Mouse (Mus musculus): ENCODE measurements at regions not wholly inside any gene's neighbourhood (a gene's known extent, or its start where the extent isn't known, plus 50 kb on each side); places are given as distances from the start of the nearest gene placed in this dataset.
"Not testable (repeated sequence)": the region's sequence is repeated elsewhere in the genome, so short reads cannot be mapped to it uniquely, and the experiment has no call there.

DNA sequence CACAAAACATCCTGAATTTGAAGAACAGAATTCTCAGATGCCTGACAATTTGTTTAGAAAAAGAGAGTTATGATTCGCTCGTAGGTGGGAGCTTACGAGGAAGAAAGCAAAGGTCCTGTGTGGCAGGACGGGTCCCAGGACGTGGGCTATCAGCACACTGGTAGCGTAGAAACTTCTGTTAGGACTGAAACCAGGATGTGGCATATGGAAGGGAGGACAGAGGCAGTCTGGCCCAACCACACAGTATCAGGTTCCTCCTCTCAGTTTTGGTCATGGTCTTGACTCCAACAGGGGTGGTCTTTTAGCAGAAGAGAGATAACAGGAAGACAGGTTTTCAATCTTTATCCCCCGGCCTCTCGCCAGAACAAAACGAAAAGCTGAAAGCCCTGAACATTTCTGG, 130.1 kb downstream of the Gxylt1 start:
- WGBS, result 81% methylated on average over 9 of the region's 9 CpGs
- no peak overlapping the region for H3K4me2 ChIP-seq (ENCODE audit: low read depth, low read length)

DNA sequence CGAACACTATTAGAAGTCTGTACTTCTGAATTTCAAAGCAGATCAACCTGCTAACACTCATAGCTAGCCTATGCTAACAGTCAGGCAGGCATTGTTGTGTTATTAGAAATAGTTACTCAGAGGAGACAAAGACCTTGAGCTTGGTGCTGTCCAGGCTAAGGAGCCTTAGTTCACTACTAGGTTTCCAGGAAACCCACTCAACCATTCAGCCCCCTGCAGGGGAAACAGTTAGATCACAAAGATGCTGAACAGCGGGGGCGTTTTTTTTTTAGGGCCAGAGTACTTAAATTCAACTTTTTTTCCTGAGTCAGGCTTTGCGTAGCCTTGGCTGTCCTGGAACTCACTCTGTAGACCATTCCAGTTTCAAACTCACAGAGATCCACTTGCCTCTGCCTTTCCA, 130.7 kb downstream of the Gxylt1 start:
- no peak overlapping the region for H3K9ac ChIP-seq (replicated peaks; ENCODE audit: low read length)
- DNase-seq (ENCODE audit: low spot score) (no peak), ATAC-seq (replicated peaks; ENCODE audit: insufficient number of reproducible peaks, low FRiP score, low TSS enrichment, low read depth) (no peak)
- H3K36me3 ChIP-seq (replicated peaks; ENCODE audit: control insufficient read depth, insufficient read depth, low read depth, low read length), result no peaks in the 10 kb centered on the region
- H3K4me2 ChIP-seq (ENCODE audit: low read depth, low read length), result no peak overlapping the region
- no peak overlapping the region for H3K4me3 ChIP-seq (ENCODE audit: low read depth, low read length)
- H3K27ac ChIP-seq (replicated peaks; ENCODE audit: low read depth, low read length), result no peak overlapping the region
- WGBS, result 81% methylated on average over 4 of the region's 4 CpGs
- no peaks in the 10 kb centered on the region for H3K27me3 ChIP-seq (ENCODE audit: control insufficient read depth, insufficient read depth, low read length)
- H3K9me3 ChIP-seq (replicated peaks; ENCODE audit: control insufficient read depth, low read length), result no peaks in the 10 kb centered on the region
- no peaks in the 10 kb centered on the region for H3K4me1 ChIP-seq (ENCODE audit: control insufficient read depth, insufficient read depth, low read length)

More for the DNA sequence above, 130.1 kb downstream of the Gxylt1 start:
- Histone ChIP-seq H3K4me3 (ENCODE audit: low read depth, low read length) (no peak overlapping the region), H3K27ac (replicated peaks; ENCODE audit: low read depth, low read length) (no peak overlapping the region), H3K36me3 (replicated peaks; ENCODE audit: control insufficient read depth, insufficient read depth, low read depth, low read length) (no peaks in the 10 kb centered on the region), H3K9ac (replicated peaks; ENCODE audit: low read length) (no peak overlapping the region), H3K4me1 (ENCODE audit: control insufficient read depth, insufficient read depth, low read length) (no peaks in the 10 kb centered on the region), H3K9me3 (replicated peaks; ENCODE audit: control insufficient read depth, low read length) (no peaks in the 10 kb centered on the region), H3K27me3 (ENCODE audit: control insufficient read depth, insufficient read depth, low read length) (no peaks in the 10 kb centered on the region)
- ATAC-seq (replicated peaks; ENCODE audit: insufficient number of reproducible peaks, low FRiP score, low TSS enrichment, low read depth) (no peak), DNase-seq (ENCODE audit: low spot score) (no peak)

DNA sequence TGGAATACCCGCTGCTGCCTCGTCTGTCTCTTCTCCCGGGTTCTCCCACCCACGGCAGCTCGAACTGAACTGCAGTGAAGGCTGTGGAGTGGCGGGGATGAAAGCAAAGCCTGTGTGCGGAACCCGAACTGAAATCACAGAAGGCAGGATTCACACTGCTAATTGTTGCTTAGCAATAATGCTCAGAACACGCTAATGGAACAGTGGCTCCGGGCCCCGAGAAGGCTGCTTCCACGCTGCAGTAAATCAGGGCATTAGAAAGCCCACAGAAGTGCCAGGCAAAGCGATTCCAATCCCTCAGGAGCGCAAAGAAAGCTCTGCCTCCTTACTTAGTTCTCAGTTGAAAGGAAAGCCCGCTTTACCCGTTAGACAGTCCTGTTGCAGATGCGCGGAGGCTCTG, 141.6 kb downstream of the Gxylt1 start:
- Histone ChIP-seq H3K27me3 (ENCODE audit: control insufficient read depth, insufficient read depth, low read length) (no peaks in the 10 kb centered on the region), H3K4me2 (ENCODE audit: low read depth, low read length) (no peak overlapping the region), H3K9me3 (replicated peaks; ENCODE audit: control insufficient read depth, low read length) (no peaks in the 10 kb centered on the region), H3K4me1 (ENCODE audit: control insufficient read depth, insufficient read depth, low read length) (no peaks in the 10 kb centered on the region), H3K36me3 (replicated peaks; ENCODE audit: control insufficient read depth, insufficient read depth, low read depth, low read length) (no peaks in the 10 kb centered on the region), H3K9ac (replicated peaks; ENCODE audit: low read length) (no peak overlapping the region), H3K4me3 (ENCODE audit: low read depth, low read length) (no peak overlapping the region), H3K27ac (replicated peaks; ENCODE audit: low read depth, low read length) (no peak overlapping the region)
- WGBS, result 80% methylated on average over 18 of the region's 18 CpGs
- DNase-seq (ENCODE audit: low spot score) (no peak), ATAC-seq (replicated peaks; ENCODE audit: insufficient number of reproducible peaks, low FRiP score, low TSS enrichment, low read depth) (no peak)

DNA sequence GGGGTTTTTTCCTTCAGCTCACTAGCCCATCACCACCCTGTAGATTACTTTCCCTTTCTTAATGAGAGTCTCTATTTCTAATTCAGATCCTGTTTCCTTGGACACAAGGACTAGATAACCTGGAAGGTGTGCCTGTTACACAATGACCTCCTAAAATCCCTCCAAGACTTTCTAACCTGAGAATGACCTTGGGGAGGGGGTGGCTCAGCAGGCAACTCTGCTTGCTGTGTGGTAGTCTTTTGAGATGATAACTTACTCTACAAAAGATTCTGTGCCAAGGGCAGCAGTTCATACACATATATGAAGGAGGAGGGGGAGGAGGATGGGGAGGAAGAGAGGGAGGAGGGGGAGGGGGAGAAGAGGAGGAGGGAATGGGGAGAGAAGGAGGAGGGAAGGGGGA, 143.9 kb downstream of the Gxylt1 start:
- Histone ChIP-seq H3K4me3 (ENCODE audit: low read depth, low read length) (no peak overlapping the region), H3K27ac (replicated peaks; ENCODE audit: low read depth, low read length) (no peak overlapping the region), H3K9me3 (replicated peaks; ENCODE audit: control insufficient read depth, low read length) (no peaks in the 10 kb centered on the region), H3K9ac (replicated peaks; ENCODE audit: low read length) (no peak overlapping the region), H3K4me1 (ENCODE audit: control insufficient read depth, insufficient read depth, low read length) (no peaks in the 10 kb centered on the region), H3K4me2 (ENCODE audit: low read depth, low read length) (no peak overlapping the region), H3K27me3 (ENCODE audit: control insufficient read depth, insufficient read depth, low read length) (no peaks in the 10 kb centered on the region), H3K36me3 (replicated peaks; ENCODE audit: control insufficient read depth, insufficient read depth, low read depth, low read length) (no peaks in the 10 kb centered on the region)
- DNase-seq (ENCODE audit: low spot score) (no peak), ATAC-seq (replicated peaks; ENCODE audit: insufficient number of reproducible peaks, low FRiP score, low TSS enrichment, low read depth) (no peak)

DNA sequence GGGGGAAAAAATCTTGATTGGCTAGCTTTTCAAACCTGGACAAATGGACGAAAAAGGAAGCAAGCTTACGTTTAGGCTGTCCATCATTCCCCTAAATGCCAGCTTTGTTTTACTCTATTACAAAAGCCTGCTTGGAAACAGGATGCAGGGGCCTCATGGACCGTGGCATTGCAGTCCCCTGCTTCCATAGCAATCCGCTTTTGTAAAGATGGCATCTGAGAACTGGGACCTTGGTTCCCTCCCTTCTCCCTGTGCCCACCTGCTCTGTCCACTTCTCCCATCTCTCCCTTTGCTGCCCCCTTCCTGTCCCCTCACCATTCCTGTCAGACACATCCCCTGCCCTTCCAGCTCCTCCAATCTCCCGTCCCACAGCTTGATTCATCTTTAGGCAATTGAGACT, 149.7 kb downstream of the Gxylt1 start:
- Histone ChIP-seq H3K9me3 (replicated peaks; ENCODE audit: control insufficient read depth, low read length) (no peaks in the 10 kb centered on the region), H3K27me3 (ENCODE audit: control insufficient read depth, insufficient read depth, low read length) (no peaks in the 10 kb centered on the region), H3K4me2 (ENCODE audit: low read depth, low read length) (no peak overlapping the region), H3K36me3 (replicated peaks; ENCODE audit: control insufficient read depth, insufficient read depth, low read depth, low read length) (no peaks in the 10 kb centered on the region), H3K9ac (replicated peaks; ENCODE audit: low read length) (no peak overlapping the region), H3K27ac (replicated peaks; ENCODE audit: low read depth, low read length) (no peak overlapping the region), H3K4me1 (ENCODE audit: control insufficient read depth, insufficient read depth, low read length) (no peaks in the 10 kb centered on the region), H3K4me3 (ENCODE audit: low read depth, low read length) (no peak overlapping the region)
- DNase-seq (ENCODE audit: low spot score) (no peak), ATAC-seq (replicated peaks; ENCODE audit: insufficient number of reproducible peaks, low FRiP score, low TSS enrichment, low read depth) (no peak)
- WGBS, result 40% methylated on average over 5 of the region's 5 CpGs

DNA sequence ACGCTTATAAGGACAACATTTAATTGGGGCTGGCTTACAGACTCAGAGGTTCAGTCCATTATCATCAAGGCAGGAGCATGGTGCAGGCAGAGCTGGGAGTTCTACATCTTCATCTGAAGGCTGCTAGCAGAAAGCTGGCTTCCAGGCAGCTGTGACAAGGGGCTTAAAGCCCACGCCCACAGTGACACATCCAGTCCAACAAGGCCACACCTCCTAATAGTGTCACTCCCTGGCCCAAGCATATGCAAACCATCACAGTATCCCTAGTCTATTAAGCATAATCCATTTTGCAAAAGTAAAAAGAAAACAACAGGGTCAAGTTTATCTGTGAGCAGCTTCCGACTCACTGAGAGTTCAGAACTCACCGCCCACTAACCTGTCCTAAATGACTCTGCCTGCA, 153.8 kb downstream of the Gxylt1 start:
- Histone ChIP-seq H3K9me3 (replicated peaks; ENCODE audit: control insufficient read depth, low read length) (no peaks in the 10 kb centered on the region), H3K27me3 (ENCODE audit: control insufficient read depth, insufficient read depth, low read length) (no peaks in the 10 kb centered on the region), H3K36me3 (replicated peaks; ENCODE audit: control insufficient read depth, insufficient read depth, low read depth, low read length) (no peaks in the 10 kb centered on the region), H3K9ac (replicated peaks; ENCODE audit: low read length) (no peak overlapping the region), H3K4me3 (ENCODE audit: low read depth, low read length) (no peak overlapping the region), H3K4me2 (ENCODE audit: low read depth, low read length) (no peak overlapping the region), H3K4me1 (ENCODE audit: control insufficient read depth, insufficient read depth, low read length) (no peaks in the 10 kb centered on the region), H3K27ac (replicated peaks; ENCODE audit: low read depth, low read length) (no peak overlapping the region)
- ATAC-seq (replicated peaks; ENCODE audit: insufficient number of reproducible peaks, low FRiP score, low TSS enrichment, low read depth) (no peak), DNase-seq (ENCODE audit: low spot score) (no peak)
- 89% methylated on average over 4 of the region's 4 CpGs for WGBS

DNA sequence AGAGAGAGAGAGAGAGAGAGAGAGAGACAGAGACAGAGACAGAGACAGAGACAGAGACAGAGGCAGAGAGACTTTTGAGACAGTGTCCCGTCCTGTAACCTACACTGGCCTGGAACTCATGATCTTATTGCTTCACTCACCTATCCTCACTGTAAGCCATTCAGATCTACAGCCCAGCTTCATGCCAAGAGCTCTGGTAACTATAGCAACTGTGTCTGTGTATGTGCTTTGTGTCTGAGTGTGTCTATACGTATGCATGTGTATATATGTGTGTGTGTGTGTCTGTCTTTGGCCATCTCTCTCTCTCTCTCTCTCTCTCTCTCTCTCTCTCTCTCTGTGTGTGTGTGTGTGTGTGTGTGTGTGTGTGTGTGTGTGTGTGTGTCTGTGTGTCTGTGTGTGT, 157.2 kb downstream of the Gxylt1 start:
- H3K4me1 ChIP-seq (ENCODE audit: control insufficient read depth, insufficient read depth, low read length); H3K27ac ChIP-seq (replicated peaks; ENCODE audit: low read depth, low read length); H3K4me2 ChIP-seq (ENCODE audit: low read depth, low read length); H3K9me3 ChIP-seq (replicated peaks; ENCODE audit: control insufficient read depth, low read length); ATAC-seq (replicated peaks; ENCODE audit: insufficient number of reproducible peaks, low FRiP score, low TSS enrichment, low read depth); DNase-seq (ENCODE audit: low spot score); H3K9ac ChIP-seq (replicated peaks; ENCODE audit: low read length); H3K27me3 ChIP-seq (ENCODE audit: control insufficient read depth, insufficient read depth, low read length); H3K4me3 ChIP-seq (ENCODE audit: low read depth, low read length); H3K36me3 ChIP-seq (replicated peaks; ENCODE audit: control insufficient read depth, insufficient read depth, low read depth, low read length): not testable (repeated sequence)
- WGBS, result 74% methylated on average over 2 of the region's 2 CpGs

DNA sequence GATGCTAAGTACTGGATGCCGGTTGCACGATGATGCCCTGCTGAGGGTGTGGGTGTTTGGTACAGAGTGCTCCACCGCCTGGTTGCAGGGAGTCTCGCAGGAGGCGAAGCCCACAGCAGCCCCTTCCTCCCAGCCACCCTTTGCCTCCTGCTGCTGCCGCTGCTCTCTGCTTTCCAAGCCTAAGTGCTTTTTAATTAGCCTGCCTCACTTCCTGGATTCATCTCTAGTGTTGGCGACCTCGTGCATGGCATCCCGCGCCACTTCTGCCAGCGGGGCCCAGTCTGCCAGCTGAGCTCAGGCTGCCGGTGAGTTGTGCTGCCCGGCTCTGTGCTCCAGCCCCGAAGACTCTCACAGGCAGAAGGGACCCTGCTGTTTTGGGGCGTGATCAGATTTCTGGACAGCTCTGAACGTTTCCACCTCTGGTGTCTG, 159.3 kb downstream of the Gxylt1 start:
- 5% methylated on average over 16 of the region's 16 CpGs for WGBS
- Histone ChIP-seq H3K4me3 (ENCODE audit: low read depth, low read length) (peak overlapping the region; percentile 27), H3K27ac (replicated peaks; ENCODE audit: low read depth, low read length) (no peak overlapping the region), H3K9me3 (replicated peaks; ENCODE audit: control insufficient read depth, low read length) (no peaks in the 10 kb centered on the region), H3K27me3 (ENCODE audit: control insufficient read depth, insufficient read depth, low read length) (no peaks in the 10 kb centered on the region), H3K36me3 (replicated peaks; ENCODE audit: control insufficient read depth, insufficient read depth, low read depth, low read length) (no peaks in the 10 kb centered on the region), H3K4me1 (ENCODE audit: control insufficient read depth, insufficient read depth, low read length) (no peaks in the 10 kb centered on the region), H3K9ac (replicated peaks; ENCODE audit: low read length) (peak overlapping the region; percentile 57), H3K4me2 (ENCODE audit: low read depth, low read length) (peak overlapping the region; percentile 41)
- DNase-seq (ENCODE audit: low spot score) (peak; percentile 56), ATAC-seq (replicated peaks; ENCODE audit: insufficient number of reproducible peaks, low FRiP score, low TSS enrichment, low read depth) (peak; percentile 74)
